Mouse (Mus musculus) neural tube, embryonic 15.5 days (tissue): ENCODE measurements around the gene Atp1a4. TPM values are rescaled to one million over a fixed set of nuclear protein-coding genes. Genes with fewer than 3 reads are reported as not detected.

Experiments used
- ATAC-seq: fragments of 200-750 bp; cut with Nextera tagmentation; 2 replicates; pipeline ENCODE4 v1.8.0; 2017; ENCODE audit warnings: mild to moderate bottlenecking, moderate TSS enrichment, moderate library complexity; ENCODE audit not compliant: low FRiP score
- H3K27ac ChIP-seq: fragments of 300-500 bp; sonication (generic); replicated peaks from 2 replicates; pipeline ENCODE4 v1.5.1; 2015; ENCODE audit warnings: mild to moderate bottlenecking, inconsistent platforms
- H3K27me3 ChIP-seq: fragments of 300-500 bp; sonication (generic); replicated peaks from 2 replicates; pipeline ENCODE4 v1.6.1; 2015; ENCODE audit warnings: inconsistent platforms
- H3K36me3 ChIP-seq: fragments of 300-500 bp; sonication (generic); 2 replicates; pipeline ENCODE4 v1.6.1; 2015; ENCODE audit warnings: inconsistent platforms
- H3K4me1 ChIP-seq: fragments of 300-500 bp; sonication (generic); 2 replicates; pipeline ENCODE4 v1.6.1; 2015; ENCODE audit warnings: inconsistent platforms
- H3K4me2 ChIP-seq: fragments of 300-500 bp; sonication (generic); 2 replicates; pipeline ENCODE4 v1.6.1; 2015; ENCODE audit warnings: inconsistent platforms, mild to moderate bottlenecking, moderate library complexity
- H3K4me3 ChIP-seq: fragments of 300-500 bp; sonication (generic); replicated peaks from 2 replicates; pipeline ENCODE4 v1.5.1; 2015; ENCODE audit warnings: mild to moderate bottlenecking, inconsistent platforms
- H3K9ac ChIP-seq: fragments of 300-500 bp; sonication (generic); replicated peaks from 2 replicates; pipeline ENCODE4 v1.6.1; 2015; ENCODE audit warnings: mild to moderate bottlenecking, inconsistent platforms
- H3K9me3 ChIP-seq: fragments of 300-500 bp; sonication (generic); replicated peaks from 2 replicates; pipeline ENCODE4 v1.6.1; 2016; ENCODE audit warnings: inconsistent platforms
- WGBS: fragments of 180-500 bp; shearing (Covaris S2); methylation state at CpG from one replicate; pipeline ENCODE4 v1.1.7; 2015; ENCODE audit warnings: mixed read lengths; 5-methylcytosine and 5-hydroxymethylcytosine counted together
- polyA plus RNA-seq: library from polyadenylated mRNA; unstranded; fragments of >200 nt; fragmentation: Nextera tagmentation; extraction: Ambion mirVana; gene quantifications from 2 replicates; pipeline ENCODE4 v1.2.1, GENCODE M21; 2015

The Atp1a4 gene
- polyA plus RNA-seq, 1 experiment from 2014 or later: not detected

DNA sequence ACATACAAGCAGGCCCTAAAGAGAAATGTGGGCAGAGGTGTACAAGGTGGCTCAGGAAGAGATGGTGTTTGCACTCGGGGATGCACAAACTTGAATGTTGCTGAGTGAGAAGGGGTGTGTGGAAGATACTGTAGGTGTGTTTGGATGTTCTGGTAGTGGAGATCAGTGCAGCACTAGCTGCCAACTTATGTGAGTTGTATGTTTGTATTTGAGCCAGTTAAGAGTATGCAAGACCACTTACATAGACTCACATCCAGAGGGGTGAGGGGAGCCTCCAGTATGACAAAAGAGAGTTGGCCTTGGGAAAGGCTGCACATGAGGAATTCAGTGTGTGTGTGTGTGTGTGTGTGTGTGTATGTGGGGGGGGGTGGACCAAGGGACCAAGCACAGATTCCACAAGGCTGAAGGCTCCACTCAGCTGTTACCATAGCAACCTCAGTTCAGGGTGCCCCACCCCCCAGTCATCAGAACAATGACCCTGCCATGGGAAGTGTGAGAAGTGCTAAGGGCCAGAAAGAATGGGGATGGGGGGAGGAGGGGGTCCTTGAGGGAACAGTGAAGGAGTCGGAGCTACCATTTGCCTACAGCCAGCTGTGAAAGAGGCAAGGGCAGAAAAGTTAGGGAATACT, 55.2 kb downstream of the Atp1a4 start:
- H3K4me3 ChIP-seq: 0 out of 2 replicates have a peak overlapping the region, but pooled peaks have one; percentile 16
- WGBS: 10% methylated on average over 2 of the region's 2 CpGs
- no peak for ATAC-seq
- 0 out of 2 replicates have a peak overlapping the region, but pooled peaks have one; percentile 40 for H3K9ac ChIP-seq
- H3K36me3 ChIP-seq: peaks cover 23% of the 10 kb centered on the region
- no peaks in the 10 kb centered on the region for H3K27me3 ChIP-seq
- peak overlapping the region; percentile 76 for H3K4me2 ChIP-seq
- H3K27ac ChIP-seq: peak overlapping the region; percentile 93
- peaks cover 74% of the 10 kb centered on the region for H3K4me1 ChIP-seq
- no peaks in the 10 kb centered on the region for H3K9me3 ChIP-seq

DNA sequence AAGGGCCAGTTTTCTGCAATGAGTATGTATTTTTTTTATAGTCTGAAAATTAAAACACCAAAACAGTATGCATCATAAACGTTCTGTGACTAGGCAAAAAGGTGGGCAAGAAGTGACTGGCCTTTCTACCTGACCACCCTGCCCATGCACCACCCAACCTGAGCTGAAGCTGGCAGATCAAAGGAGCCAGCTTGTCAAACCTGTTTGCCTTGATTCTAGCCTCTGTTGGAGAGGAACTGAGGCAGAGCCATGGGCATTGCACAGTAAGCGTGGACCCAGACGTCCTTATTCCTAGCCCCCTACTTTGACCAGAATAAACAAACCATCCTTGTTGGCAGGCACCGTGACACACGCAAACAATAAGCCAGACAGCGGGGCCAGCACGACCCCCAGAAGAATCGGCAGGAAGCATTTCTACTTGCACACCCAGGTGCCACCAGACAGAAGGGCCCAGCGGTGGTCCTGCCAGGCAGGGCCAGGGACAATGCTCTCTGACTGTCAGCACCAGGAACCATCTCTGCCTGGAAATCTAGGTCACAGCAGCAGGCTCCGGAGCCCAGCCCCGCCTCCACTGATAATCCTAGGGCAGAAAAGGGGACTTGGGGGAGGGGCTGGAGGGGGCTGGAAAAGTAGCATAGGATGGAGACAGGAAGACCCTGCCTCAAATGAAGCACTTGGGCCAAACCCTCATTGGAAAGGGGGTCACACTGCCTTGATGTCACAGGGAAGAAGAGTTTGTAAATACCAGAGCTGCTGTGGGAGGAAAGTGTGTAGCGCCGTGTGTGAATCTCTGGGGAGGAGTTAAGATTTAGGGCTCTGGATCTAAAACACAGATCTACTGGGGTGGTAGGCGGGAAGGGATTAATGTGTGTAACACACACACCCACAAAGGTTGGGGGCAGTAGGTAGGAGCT, 56.0 kb downstream of the Atp1a4 start:
- H3K4me1 ChIP-seq: peaks cover 70% of the 10 kb centered on the region
- peak overlapping the region; percentile 40 for H3K9ac ChIP-seq
- H3K27me3 ChIP-seq: no peaks in the 10 kb centered on the region
- 6% methylated on average over 14 of the region's 14 CpGs for WGBS
- H3K9me3 ChIP-seq: no peaks in the 10 kb centered on the region
- ATAC-seq: no peak
- H3K36me3 ChIP-seq: peaks cover 29% of the 10 kb centered on the region
- H3K27ac ChIP-seq: peak overlapping the region; percentile 93
- H3K4me2 ChIP-seq: peak overlapping the region; percentile 76
- peak overlapping the region; percentile 16 for H3K4me3 ChIP-seq

DNA sequence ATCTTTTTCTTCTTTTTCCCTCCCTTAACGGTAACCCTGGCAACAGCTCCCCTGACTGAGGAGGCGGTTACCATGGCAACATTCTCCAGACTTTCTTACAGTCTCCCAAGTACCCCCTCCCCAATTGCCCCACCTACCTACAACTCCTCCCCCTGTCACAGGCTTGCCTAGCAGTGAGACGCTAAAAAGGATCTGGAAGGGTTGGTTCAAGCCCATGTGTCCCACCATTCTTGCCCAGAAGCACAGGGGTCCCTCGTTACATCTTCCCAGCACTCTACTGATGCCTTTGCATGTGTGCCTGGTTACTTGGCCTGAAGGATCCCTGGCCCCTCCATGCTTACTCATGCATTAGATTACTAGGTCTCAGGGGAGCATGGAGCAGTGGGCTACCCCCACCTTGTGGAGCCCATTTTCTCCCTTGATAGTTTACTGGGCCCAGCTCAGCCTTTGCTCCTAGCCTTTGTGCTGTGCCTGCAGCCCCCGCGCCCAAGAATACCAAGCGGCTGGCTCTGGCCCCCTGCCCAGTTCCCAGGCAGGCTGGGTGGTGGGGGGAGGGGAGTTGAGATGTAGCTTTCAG, 57.3 kb downstream of the Atp1a4 start:
- Histone ChIP-seq H3K9ac (no peak overlapping the region), H3K4me3 (no peak overlapping the region), H3K36me3 (peaks cover 42% of the 10 kb centered on the region), H3K4me2 (peak overlapping the region; percentile 76), H3K9me3 (no peaks in the 10 kb centered on the region), H3K27ac (peak overlapping the region; percentile 93), H3K27me3 (no peaks in the 10 kb centered on the region), H3K4me1 (peaks cover 64% of the 10 kb centered on the region)
- WGBS: 13% methylated on average over 7 of the region's 7 CpGs
- peak; percentile 70 for ATAC-seq

DNA sequence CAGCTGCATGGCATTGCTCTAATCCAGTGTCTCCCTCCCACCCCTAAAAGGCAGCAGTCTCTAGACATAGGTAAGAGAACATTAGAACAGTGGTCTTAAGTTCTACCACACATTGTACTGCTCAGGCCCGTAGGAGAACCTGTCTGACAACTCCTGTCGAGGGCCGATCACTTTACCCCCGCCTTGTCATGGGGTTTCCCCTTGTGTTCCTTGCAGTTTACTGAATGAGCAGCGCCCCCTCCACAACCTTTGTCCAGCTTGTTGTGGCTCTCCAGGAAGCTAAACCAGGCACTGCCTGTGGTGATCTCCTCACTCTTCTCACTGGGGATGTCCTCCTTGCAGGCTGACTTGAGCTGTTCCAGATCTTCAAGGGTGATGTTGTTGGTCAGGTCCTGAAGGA, 58.1 kb downstream of the Atp1a4 start:
- ATAC-seq: no peak
- H3K9me3 ChIP-seq: no peaks in the 10 kb centered on the region
- H3K9ac ChIP-seq: no peak overlapping the region
- H3K36me3 ChIP-seq: peaks cover 48% of the 10 kb centered on the region
- no peak overlapping the region for H3K4me3 ChIP-seq
- H3K4me2 ChIP-seq: peak overlapping the region; percentile 76
- peaks cover 57% of the 10 kb centered on the region for H3K4me1 ChIP-seq
- WGBS: 87% methylated on average over 5 of the region's 5 CpGs
- H3K27me3 ChIP-seq: no peaks in the 10 kb centered on the region
- H3K27ac ChIP-seq: peak overlapping the region; percentile 93

DNA sequence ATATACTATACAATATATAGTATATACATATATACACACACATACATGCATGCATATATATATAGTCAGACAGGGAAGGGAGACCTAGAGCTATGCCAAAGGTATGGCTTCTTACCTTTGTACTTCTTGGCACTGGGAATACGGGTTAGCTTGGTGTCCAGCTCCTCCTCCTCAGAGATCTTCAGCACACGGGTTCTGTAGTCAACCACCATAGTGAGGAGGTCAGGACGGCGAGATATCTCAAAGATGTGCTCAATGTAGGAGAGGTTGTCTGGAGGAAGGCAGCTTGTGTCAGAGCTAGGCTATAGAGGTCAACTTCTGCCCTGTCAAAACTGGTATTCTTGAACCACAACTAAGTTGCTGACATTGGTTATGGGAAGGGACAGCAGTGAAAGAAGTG, 59.2 kb downstream of the Atp1a4 start:
- Histone ChIP-seq H3K36me3 (peaks cover 58% of the 10 kb centered on the region), H3K4me2 (no peak overlapping the region), H3K9ac (no peak overlapping the region), H3K4me1 (peaks cover 46% of the 10 kb centered on the region), H3K4me3 (no peak overlapping the region), H3K9me3 (no peaks in the 10 kb centered on the region), H3K27me3 (no peaks in the 10 kb centered on the region), H3K27ac (no peak overlapping the region)
- no peak for ATAC-seq
- WGBS: 92% methylated on average over 4 of the region's 4 CpGs

DNA sequence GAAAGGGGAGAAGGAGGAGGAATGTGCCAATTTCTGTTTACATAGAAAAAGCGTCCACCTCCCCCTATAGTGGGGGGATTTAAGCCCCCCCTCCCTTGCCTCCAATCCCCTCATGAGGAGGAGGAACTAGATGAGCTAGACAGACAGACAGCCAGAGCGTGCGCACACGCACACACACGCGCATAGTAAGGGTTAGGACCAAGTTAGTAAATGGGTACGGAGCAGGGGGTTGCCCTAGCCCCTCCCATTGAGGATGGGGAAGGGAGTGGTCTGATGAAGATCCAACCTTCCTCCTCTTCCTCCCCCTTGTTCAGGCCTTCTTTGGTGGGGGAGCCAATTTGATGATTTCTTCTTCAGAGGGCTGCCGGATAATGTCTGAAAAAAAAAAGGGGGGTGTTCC, 59.9 kb downstream of the Atp1a4 start:
- H3K36me3 ChIP-seq: peaks cover 64% of the 10 kb centered on the region

DNA sequence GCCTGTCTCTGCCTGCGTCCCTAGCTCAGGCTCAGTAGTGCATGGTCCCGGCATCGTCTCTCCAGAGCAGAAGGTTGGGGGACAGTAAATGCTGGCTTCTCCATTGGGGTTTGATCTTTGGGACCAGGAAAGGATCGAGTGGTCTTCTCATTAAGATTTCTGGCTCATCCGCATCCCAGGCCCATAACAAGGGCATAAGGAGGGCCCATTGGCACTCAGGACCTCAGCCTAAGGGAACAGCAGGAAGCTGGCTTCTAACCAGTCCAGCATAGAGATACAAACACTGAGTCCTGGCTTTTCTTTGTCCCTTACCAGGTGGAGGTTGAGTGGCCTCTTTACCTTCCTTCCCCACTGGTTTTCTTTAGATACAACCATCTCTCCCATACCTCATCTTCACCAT, 60.4 kb downstream of the Atp1a4 start:
- Histone ChIP-seq H3K4me2 (no peak overlapping the region), H3K27ac (no peak overlapping the region; the same call in 1 of the 2 replicates), H3K4me1 (peaks cover 34% of the 10 kb centered on the region), H3K9ac (no peak overlapping the region), H3K4me3 (no peak overlapping the region), H3K36me3 (peaks cover 64% of the 10 kb centered on the region), H3K27me3 (no peaks in the 10 kb centered on the region), H3K9me3 (no peaks in the 10 kb centered on the region)
- 77% methylated on average over 5 of the region's 5 CpGs for WGBS
- ATAC-seq: no peak

More for the DNA sequence above, 59.9 kb downstream of the Atp1a4 start:
- ATAC-seq: no peak
- H3K27me3 ChIP-seq: no peaks in the 10 kb centered on the region
- H3K27ac ChIP-seq: no peak overlapping the region; the same call in 1 of the 2 replicates
- H3K4me1 ChIP-seq: peaks cover 39% of the 10 kb centered on the region
- WGBS: 90% methylated on average over 8 of the region's 8 CpGs
- H3K9ac ChIP-seq: no peak overlapping the region
- no peaks in the 10 kb centered on the region for H3K9me3 ChIP-seq
- H3K4me2 ChIP-seq: no peak overlapping the region
- no peak overlapping the region for H3K4me3 ChIP-seq

DNA sequence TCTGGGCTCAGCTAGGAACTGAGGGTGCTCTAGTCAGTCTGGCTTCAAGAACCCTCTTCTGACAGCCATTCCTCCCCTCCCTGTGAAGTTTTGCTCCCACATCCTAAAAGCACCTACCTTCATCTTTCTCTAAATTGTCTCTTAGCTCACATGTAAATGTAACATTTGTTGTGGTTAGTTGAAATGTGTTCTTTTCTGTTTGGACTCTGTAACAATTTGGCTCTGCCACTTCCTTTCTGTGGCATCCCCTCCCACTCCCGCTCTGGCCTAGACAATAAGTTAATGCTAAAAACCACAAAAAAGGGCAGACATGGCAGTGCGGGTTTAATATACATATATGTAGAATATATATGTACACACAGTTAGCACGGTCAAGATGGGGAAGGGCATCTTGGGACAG, 61.1 kb downstream of the Atp1a4 start:
- 87% methylated on average over 3 of the region's 3 CpGs for WGBS
- Histone ChIP-seq H3K9me3 (no peaks in the 10 kb centered on the region), H3K27me3 (no peaks in the 10 kb centered on the region), H3K9ac (no peak overlapping the region), H3K4me1 (peaks cover 27% of the 10 kb centered on the region), H3K27ac (no peak overlapping the region), H3K4me2 (no peak overlapping the region), H3K4me3 (no peak overlapping the region), H3K36me3 (peaks cover 71% of the 10 kb centered on the region)
- no peak for ATAC-seq

DNA sequence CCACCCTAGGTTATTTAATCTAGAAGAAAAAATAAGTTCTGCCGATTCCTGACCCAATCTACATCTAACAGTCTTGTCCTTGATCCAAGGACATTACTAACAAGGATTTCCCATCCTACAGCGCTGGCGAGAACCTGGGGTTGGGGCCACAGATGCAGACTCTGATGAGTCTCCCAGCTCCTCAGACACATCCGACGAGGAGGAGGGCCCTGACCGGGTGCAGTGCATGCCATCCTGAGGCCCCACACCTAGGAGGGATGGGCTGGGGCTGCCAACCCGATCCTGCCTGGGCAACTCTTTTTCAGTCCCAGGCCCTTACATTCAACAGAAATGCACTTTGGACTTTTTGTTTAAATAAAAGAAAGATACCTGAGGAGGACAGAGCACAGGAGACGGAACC, 63.8 kb downstream of the Atp1a4 start:
- peaks cover 83% of the 10 kb centered on the region for H3K36me3 ChIP-seq
- ATAC-seq: no peak
- WGBS: 80% methylated on average over 8 of the region's 8 CpGs
- no peaks in the 10 kb centered on the region for H3K9me3 ChIP-seq
- H3K27ac ChIP-seq: no peak overlapping the region
- no peaks in the 10 kb centered on the region for H3K27me3 ChIP-seq
- no peak overlapping the region for H3K4me3 ChIP-seq
- no peak overlapping the region for H3K4me2 ChIP-seq
- no peak overlapping the region for H3K9ac ChIP-seq
- H3K4me1 ChIP-seq: peaks cover under 1% of the 10 kb centered on the region; the same call in 1 of the 2 replicates

DNA sequence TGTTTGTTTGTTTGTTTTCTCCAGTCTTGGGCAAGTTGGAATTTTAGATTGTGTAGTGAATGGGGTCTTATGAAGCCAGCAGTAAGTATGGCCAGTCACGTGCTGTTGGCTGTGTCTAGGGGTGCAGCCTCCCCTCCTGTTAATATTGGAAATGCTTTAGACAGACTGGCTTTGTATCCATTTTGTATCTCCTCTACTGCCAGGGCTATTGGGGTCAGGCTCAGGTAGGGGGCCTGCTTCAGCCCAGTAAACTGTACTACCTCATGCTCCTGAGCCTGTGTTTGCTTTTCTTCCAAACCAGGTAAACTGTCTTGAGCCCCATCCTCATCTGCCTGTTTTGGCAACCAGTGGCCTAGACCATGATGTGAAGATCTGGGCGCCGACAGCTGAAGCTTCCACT, 66.0 kb downstream of the Atp1a4 start:
- no peak overlapping the region for H3K4me3 ChIP-seq
- peaks cover 83% of the 10 kb centered on the region for H3K36me3 ChIP-seq
- H3K9me3 ChIP-seq: no peaks in the 10 kb centered on the region
- H3K27ac ChIP-seq: no peak overlapping the region
- H3K4me2 ChIP-seq: no peak overlapping the region
- no peak overlapping the region for H3K9ac ChIP-seq
- 92% methylated on average over 3 of the region's 3 CpGs for WGBS
- no peak for ATAC-seq
- H3K27me3 ChIP-seq: no peaks in the 10 kb centered on the region
- no peaks in the 10 kb centered on the region for H3K4me1 ChIP-seq

DNA sequence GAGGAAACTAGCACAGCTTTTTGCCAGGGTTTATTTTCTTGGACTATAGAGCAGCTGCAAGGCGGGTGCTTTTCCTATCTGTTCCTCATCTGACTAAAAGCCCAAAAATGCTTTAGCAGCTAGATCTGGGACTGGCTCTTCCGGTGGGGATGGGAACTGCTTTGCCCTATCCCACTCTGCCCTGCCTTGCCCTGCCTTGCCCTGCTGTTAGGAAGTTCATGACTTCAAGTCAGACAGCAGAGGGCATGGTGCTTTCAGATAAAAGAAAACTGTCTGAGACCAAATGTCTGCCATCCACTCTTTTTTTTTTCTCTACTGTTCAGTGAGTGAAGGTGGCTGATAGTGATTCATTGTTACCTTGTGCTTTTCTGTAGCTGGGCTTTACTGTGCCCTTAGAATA, 66.6 kb downstream of the Atp1a4 start:
- H3K9ac ChIP-seq: no peak overlapping the region
- H3K4me1 ChIP-seq: no peaks in the 10 kb centered on the region
- H3K9me3 ChIP-seq: no peaks in the 10 kb centered on the region
- 92% methylated on average over 2 of the region's 2 CpGs for WGBS
- H3K4me3 ChIP-seq: no peak overlapping the region
- ATAC-seq: no peak
- no peak overlapping the region for H3K4me2 ChIP-seq
- H3K27me3 ChIP-seq: no peaks in the 10 kb centered on the region
- peaks cover 83% of the 10 kb centered on the region for H3K36me3 ChIP-seq
- no peak overlapping the region for H3K27ac ChIP-seq
